Mouse (Mus musculus) urinary bladder, adult 18-20 months (tissue): Measurements from ENCODE around the gene Rbfox2.
"Not testable (repeated sequence)": the region's sequence is repeated elsewhere in the genome, so short reads cannot be mapped to it uniquely, and the experiment has no call there.

Source experiments
- DNase-seq, 2 experiments: peaks; one replicate each; pipeline ENCODE4 v3.0.0; 2022; ENCODE audit warnings: low spot score in 2 of 2, mixed read lengths in 2 of 2

Gene Rbfox2

DNA sequence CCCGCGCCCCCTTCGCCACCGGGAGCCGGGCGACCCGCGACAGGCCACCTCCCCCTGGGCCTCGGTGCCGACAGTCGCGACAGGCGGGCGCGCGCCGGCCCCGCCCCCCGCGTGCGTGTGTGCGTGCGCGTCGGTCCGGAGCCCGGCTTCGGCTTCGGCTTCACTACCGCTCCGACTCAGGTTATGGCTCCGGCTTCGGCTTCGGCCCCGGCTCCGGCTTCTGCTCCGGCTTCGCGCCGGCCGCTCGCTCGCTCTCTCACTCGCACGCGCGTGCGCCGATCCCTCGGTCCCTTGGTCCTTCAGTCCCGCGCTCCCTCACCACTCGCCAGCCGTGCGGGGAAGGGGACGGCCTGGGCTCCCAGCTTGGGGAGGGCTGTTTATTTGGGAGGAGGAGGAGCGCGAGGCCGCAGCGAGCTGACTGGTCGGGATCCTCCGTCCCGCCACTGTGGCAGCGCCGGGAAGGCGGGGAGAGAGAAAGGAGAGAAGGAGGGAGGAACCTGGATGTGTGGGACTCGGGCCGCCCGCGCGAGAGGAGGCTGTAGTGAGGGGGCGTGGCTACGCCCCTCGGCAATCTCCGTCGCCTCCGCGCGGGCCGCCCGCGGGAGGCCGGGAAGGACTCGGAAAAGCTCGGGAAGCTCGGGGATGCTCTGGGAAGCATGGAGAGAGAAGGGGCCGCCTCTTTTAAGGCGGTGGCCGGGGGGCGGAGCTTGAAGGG is at the start of gene Rbfox2:
Gene Rbfox2 (minus strand): TSS at position 458 of the 715 bp plus-strand sequence.
- DNase-seq = peak; percentile 90 to 95

DNA sequence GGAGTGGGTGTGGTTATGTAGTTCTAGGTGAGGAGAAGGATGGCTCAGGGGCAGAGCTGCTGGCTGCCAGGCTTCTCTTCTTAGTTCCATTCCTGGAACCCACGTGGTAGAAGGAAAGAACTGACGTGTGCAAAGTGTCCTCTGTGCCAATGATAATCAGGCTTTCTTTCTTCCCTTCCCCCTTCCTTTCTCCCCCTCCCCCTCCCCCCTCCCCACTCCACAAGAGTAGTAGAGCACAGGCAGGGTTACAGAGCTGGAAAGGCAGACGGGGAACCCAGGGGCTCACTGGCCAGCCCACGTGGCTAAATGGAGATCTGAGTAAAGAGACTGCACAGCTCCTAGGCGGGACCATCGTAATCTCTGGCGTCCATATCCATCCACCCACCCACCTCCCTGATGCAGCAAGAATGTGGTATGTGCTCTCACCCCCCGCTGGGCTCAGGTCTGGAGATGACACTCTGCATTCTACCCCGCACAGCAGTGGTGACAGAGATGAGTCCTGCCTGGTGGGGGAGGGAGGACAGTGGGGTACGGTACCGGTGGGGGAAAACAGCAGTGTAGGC is 49.5 kb upstream of the Rbfox2 start:
- no peak for DNase-seq

DNA sequence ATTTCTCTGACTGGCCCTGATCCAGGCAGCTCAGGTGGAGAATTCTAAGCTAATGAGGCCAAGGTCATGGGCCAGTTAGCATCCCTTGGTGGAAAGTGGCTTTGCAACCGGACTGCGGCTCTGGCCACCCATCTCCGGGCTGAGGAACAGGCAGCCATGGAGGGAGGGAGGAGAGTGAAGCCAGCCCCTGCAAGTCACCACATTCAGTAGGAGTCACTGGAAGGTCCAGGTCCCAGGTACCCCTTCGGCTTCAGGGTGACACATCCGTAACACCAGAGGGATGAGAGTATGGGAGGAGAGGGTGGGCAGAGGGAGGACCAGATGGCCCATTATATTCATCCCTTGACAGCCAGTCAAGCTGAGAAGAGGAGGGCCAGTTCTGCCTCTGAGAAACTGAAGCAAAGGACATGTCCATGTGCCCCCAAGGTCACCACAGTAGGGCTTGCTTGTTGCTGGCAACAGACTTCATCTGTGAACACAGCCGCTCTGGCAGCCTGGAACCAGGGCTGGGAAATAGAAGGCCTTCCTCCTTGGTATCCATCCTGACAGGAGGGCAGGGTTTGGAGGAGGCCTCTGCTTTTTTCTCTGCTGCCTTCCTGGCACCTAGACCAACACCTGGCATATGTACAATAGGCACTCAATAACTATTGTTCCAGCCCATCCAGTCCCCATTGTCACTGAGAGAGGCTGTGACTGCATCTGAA is 48.2 kb upstream of the Rbfox2 start:
- no peak for DNase-seq

DNA sequence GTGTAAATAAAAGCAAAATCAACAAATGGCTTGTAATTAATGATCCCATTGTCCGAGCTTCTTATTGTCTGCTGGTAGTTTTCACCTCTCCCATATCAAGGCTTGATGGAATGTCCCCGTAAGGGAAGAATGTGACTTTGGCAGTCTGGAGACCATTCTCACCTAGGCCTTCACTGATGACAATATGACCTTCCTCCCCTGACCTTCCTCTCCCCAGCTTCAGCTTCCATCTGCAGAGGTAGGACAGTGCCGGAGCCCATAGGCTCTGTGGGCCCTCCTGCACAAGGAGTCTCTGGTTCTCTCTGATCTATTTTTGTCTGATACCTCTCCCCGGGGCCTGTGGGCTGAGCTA is 47.7 kb upstream of the Rbfox2 start:
- no peak for DNase-seq

DNA sequence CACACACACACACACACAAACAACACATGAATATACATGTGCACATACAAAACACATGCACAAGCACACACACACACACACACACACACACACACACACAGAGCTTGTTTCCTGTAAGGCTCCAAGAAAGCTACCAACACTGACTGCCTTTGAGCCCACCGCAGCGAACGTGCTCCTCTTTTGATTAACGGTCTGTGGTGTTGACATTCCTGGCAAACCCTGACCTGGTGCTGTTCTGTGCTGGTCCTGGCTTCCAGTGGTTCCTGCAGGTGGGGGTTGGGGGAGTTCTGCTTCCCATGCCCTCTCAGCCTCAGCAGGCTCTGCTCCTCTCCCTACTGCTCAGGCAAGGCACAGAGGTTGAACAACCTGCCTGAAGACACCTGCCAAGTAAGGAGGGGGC is 47.0 kb upstream of the Rbfox2 start:
- DNase-seq = no peak

DNA sequence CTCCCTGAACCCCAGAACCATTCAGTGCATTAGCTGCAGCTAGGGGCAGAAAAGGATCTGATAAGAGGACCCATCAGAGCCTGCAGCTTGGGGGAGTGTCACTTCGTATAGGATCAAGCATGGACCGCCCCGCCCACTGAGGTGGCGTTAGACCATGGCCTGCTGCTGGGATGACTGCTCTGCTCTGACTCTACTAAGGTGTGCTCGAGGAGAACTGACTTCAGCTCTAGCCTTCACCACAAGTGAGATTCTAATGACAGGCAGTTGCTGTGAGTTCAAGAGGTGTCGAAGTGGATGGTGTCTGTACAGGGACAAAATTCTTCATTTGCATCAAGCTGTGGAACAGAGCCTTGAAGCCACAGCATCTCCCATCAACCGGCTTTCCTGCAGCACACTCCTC is 46.1 kb upstream of the Rbfox2 start:
- no peak for DNase-seq

DNA sequence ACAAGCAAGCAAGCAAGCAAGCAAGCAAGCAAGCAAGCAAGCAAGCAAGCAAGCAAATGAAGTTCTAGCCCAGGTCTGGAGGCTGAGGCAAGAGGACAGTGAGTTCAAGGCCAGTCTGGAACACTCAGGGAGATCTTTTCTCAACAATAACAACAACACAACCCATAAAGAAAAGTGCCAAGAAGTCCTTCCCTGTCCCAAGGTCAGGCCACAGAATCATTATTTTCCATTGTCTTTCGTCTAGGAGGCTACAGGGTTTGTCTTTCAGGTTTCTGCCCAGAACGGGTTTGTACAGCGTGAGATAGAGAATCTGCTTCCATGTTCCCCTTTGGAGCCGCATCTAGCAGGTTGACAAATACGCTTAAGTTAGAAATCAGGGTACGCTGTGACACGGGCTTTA is 43.3 kb upstream of the Rbfox2 start:
- DNase-seq = no peak

DNA sequence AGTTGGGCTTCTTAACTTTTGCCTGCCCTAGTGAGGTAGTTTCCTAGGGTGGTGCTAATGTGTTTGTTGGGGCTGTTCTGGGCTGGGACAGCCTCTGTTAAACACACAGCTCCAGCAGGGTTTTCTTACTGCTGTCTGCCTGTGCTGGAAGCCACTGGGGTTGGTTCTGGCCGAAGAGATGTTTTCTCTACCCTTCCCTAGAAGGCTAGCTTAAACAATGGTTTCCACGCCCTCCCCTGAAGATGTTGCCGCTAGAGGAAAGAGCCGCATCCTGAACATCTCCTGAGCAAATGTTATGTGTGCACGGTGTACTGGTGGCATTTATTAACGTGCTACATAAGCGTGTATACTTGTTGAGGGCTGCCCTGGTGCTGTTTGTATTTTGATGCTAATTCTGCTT is 41.3 kb upstream of the Rbfox2 start:
- no peak for DNase-seq

DNA sequence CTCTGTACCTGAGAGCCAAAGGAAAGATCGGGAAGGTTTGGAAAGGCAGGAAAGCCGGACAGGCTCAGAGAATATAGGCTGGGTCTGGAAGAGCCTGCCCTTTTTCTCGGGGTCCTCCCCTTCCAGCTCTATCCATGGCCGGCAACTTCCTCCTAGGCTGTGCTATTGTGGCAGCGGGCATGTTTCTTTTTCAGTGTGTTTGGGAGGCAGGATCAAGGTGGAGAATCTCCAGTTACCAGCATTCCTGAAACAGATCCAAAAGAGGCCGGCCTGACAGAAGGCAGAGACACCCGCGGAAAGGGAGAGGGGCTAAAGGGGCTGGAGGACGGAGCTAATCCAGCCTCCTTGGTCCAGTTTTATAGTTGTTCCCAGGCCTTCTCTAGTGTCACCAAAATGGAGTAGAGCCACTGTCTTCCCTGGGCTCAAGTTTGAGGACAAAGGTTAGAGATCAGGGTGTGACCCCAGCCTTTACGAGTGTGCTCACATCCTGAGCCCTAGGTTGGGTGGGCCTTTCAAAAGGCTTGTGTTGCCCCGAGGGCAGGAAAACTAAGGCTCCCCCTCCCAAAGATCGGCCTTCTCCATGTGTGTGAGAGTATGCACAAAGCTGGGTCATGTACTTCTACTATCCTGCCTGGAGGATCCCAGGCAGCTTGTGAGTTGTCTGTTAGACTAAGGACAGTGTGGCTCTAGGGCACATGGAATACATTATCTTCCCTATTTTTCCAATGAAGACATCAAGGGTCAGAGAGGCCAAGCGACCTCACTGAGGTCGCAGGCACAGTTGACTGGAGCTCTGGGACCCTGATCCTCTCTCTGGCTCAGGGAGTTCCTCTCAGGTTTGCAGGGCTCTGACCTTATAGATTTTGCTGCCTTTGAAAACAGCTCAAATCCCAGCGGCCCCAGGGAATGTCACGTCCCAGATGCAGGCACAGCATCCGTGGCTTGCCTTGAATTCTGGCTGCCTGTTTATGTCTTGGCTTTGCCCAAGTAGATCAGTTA is 37.6 kb upstream of the Rbfox2 start:
- no peak for DNase-seq

DNA sequence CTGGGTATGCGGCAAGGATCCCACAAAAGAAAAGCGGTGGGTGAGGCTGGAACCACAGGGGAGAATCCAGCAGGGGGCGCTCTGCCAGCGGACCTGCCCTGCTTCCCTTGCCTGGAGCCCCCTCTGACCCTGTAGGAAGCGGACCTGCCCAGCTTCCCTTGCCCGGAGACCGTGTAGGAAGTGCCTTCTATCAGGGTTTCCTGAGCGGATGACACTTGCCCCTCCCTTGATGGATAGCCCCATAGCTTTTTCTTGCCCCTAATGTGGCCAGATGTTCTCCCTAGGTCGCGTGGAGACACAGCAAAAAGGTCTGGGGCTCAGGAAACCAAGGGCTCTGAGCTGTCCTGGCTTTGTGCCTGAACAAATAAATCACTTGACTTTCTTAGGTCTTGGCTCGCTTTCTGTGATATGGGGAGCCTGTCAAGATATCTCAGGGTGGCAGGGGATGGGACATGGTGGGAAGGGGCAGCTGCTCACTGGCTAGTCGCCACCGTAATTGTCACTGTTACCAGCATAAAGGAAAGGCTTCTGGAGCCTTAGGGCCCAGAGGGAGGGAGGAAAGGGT is 36.8 kb upstream of the Rbfox2 start:
- DNase-seq = peak; percentile 48 to 51

DNA sequence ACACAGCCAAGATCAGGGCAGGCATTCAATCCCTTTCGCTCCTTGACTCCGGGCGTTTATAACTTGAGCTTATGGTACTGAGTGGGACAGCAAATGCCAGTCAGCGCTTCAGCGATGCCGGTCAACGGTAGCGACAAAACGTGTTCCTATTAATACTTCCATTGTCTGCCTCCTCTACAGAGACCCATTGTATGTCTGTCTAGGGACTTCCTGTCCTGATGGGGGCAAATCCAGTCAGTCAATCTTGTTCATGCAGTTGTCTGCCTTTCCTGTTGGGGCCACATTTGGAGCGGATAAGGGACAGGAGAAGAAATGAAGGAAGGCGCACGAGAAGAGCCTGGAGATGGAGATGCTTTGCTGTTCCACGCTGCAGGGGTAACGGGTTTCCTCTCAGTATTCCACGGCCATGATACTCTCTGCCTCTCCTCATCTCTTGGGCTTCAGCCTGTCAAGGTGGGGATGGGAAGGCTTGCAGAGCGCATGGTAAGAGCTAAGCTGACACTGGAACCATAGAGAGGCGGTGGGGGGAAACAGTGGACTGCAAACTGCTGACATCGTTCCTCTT is 36.2 kb upstream of the Rbfox2 start:
- no peak for DNase-seq

DNA sequence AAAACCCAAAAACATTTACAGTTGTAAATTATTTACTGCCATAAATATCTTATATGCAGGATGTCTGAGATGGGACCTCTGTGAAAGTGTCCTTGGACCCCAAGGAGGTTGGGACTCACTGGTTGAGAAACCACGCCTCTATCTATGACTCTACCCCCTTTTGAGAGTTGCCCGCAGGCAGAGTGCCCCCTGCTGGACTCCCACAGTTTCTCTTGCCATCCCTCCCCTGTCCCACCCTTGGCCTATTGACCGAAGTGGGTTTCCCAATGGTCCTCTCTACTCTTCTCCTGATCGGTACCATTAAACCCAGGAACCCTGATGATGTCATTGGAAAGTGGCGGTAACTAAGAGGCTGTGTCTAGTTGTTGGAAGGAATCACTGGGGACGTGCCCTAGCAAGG is 35.2 kb upstream of the Rbfox2 start:
- no peak for DNase-seq

DNA sequence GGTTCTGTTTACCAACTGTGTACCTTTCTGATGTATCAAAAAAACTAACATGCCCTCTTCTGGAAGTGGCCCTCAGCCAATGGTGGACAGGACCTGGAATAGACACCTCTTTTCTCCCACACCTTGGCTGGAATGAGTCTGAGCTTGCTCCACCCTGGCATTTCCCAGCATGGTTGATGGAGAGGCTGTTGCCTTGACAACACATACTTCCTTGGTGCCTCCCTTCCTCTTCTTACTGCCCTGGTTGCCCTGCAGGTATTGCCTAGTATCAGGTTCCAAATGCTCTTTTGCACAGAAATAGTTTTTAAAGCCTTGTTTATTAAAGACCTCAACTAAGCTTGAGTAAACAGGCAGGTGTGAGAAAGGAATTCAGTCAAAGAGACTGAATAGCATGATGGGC is 33.8 kb upstream of the Rbfox2 start:
- DNase-seq = no peak

DNA sequence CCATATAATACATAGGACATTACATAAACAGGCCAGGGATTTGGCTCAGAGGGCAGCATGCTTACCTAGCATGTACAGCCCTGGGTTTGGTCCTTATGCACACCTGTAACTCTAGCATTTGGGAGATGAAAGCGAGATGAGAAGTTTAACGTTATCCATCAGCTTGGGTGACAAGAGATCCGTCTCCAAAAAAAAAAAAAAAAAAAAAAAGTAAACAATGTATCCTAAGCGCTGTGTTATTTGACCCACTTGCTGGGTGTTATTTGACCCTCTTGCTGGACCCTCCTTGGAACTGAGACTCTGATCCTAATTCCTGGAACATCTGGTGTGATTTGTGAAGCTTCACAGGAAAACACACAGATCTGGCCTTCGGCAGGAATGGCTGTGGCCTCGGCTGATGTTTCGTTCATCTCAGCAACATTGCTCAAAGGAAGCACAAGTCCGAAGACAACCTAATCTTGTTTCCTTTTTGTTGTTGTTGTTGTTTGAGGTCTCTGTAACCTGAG is 32.2 kb upstream of the Rbfox2 start:
- no peak for DNase-seq

DNA sequence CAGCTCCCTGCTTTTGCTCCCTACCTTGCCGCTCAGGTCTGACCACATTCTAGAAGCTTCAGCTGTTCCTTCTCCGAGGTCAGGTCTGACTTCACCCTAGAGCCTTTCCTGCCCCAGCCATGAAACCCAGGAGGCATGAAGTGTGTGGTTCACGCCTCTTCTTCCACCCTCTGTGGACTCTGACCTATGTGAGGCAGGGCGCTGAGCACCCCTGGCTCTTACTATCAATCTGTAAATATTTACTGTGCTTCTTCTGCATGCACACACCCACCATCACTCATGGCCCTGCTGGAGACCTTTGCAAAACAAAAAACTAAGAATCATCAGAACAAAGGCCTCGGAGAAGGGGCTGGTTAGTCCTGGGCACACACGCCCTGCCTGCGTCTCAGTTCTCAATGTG is 31.6 kb upstream of the Rbfox2 start:
- DNase-seq = no peak

DNA sequence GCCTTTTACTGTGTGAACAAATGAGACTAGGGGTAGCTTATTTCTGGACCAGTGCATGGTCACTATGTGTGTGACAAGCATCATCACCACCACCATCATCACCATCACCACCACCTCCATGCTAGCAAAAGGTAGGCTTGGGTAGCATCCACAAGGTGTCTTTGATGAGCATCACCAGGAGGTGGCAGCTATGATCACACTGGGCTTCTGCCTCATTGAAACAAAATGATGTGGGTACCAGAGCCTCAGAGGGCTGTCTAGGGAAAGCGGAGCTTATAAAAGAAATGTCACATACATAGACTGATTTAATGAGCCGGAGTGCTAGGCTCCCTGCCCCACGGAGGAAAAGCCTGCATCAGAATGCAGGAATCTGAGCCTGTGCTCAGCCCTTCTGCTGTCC is 31.1 kb upstream of the Rbfox2 start:
- no peak for DNase-seq

DNA sequence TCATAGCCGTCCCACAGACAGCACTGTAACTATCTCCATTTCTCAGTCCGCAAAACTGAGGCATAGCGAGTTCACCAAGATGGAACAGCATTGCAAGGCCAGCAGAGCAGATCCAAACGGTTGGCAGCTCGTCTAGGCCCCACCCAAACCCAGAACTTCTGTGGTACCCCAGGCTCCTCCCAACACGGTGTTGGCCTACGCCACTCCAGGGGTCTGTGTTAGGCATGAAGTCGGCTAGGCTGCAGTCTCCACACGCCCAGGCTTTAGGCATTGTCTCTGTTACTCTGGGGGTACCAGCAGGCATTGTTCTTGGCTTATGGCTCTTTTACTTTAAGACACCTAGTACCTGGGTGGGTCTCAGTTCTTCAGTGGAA is 30.2 kb upstream of the Rbfox2 start:
- DNase-seq = no peak

DNA sequence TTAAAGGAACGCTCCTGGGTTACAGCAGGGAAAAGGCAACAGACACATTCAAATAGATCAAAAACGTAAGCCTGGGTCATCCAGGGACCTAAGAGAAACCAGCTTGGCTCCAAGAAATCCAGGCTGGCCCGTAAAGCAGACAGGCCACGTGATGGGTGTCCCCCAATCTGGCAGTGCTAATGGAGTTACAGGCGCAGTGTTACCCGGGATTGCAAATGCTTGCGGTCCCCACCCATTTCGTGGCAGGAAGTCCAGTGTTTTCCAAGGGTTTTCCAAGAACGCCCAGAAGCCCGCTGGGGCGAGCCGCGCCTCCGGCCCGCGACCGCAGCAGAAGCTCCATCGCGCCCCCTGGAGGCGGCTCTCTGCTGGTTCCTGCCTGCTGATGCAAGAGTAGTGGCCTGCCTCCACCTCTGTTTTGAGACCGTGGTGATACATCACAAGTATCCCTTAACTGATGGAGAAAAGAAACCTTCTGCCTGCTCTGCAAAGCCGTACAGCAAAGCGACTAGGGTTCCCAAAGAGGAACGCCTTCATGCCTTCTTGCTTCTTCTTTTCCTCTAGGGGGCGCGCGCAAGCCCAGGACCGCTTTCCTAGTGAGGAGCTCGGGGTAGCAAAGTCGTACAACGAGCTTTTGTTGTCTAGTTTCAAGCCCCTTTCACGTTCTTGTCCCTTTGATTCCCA is 29.6 kb upstream of the Rbfox2 start:
- DNase-seq = peak; percentile 87 to 88

DNA sequence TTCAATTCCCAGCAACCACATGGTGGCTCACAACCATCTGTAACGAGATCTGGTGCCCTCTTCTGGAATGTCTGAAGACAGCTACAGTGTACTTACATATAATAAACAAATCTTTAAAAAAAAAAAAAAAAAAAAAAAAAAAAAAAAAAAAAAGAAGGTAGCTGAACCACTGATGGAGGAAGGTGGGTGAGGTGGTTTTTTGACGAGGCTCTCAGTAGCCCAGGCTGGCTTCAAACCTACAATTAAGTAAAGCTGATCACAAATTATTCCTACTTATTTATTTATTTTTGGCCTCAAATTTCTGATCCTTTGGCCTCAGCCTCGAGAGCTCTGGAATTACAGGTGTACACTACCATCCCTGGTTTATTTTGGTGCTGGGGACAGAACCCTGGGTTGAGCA is 28.4 kb upstream of the Rbfox2 start:
- not testable (repeated sequence) for DNase-seq

DNA sequence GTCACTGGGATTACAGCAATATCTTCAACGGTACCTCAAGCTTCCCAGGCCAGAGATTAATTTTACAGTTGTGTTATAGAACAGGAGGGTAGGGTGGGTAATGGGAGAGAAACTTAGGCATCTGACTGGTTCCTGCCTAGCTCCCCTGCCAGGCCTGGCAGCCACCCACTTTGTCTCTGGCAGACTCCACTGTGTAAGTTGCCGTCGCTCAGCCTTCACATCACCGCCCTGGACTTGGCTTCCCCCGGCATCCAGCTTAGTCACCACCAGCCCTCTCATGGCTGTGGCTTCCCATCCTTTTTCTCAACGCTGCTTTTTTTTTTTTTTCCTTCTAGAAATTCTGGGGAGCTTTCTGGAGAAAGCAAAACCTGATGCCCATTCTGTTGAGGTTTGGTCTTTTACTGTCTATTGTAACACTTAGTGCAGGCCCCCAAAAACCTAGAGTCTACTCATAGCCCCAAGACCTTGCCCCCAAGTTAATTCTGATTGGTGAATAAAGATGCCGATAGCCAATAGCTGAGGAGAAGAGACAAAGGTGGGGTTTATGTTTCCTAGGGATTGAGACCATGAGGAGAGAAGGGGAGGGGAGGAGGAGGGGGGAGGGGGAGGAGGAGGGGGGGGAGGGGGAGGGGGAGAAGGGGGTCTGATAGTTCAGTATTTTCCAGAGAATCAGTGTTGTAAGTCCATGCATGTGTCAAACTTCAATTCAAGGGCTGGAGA is 25.6 kb upstream of the Rbfox2 start:
- no peak for DNase-seq
